Mouse (Mus musculus) ES-Bruce4 (cell line): ENCODE results near the gene Zkscan4.
"Not testable (repeated sequence)": the region's sequence is repeated elsewhere in the genome, so short reads cannot be mapped to it uniquely, and the experiment has no call there.

Source experiments
- CTCF ChIP-seq: IDR thresholded peaks from one replicate; pipeline ENCODE4 v1.8.1; 2011; ENCODE audit warnings: low read depth, low read length
- POLR2A ChIP-seq: IDR thresholded peaks from one replicate; pipeline ENCODE4 v1.8.1; 2011; ENCODE audit warnings: low read length; ENCODE audit not compliant: insufficient read depth

GRCm38 (mm10) chr13:21478759-21479670 is at the start of gene Zkscan4, which contains the start of gene Gm10065:
- TF ChIP-seq CTCF, POLR2A: not testable (repeated sequence)
